Mouse (Mus musculus) cortical plate, adult 2 months (tissue): ENCODE measurements at regions not wholly inside any gene's neighbourhood (a gene's known extent, or its start where the extent isn't known, plus 50 kb on each side); places are given as distances from the start of the nearest gene placed in this dataset.

Source experiments
- CTCF ChIP-seq: fragments of 200-500 bp; IDR thresholded peaks from 2 replicates; pipeline ENCODE4 v1.5.1; 2011; ENCODE audit warnings: mild to moderate bottlenecking, control low read depth, low read length; ENCODE audit not compliant: insufficient read depth; ENCODE audit errors: extremely low read depth
- POLR2A ChIP-seq: fragments of 200-500 bp; IDR thresholded peaks from 2 replicates; pipeline ENCODE4 v1.6.1; 2011; ENCODE audit warnings: mild to moderate bottlenecking, low read length, control low read depth; ENCODE audit not compliant: insufficient read depth; ENCODE audit errors: extremely low read depth

DNA sequence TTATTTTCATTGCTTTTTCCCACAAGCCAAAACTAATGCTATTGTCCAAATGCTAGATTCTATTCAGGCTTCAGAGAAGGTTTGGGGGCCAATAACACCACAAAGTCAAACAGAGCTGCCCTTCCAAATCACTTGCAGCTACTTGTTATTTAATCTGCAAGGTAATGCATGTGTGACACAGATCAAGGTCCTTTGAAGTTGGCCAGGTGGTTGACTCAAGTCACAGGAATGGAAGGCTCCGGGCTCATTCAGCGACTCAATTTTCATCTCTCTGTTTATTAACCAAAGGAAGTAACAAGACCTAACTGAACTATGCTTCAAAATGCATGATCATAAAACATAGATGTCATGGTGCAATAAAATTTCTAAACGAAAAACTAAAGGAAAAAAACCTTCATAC lies 300.0 kb upstream of the 1700008P02Rik start:
- no peak for TF ChIP-seq CTCF
- TF ChIP-seq POLR2A: no peak
